Mouse (Mus musculus): ENCODE data around the gene Siah3.
A peak's percentile ranks its signal among the peaks of the same experiment; 100 is the strongest.

Gene Siah3

GRCm38 (mm10) chr14:75519668-75520067 is 63.9 kb downstream of the Siah3 start:
- no peak for DNase-seq (ENCODE audit: low read depth, low spot score)

DNA sequence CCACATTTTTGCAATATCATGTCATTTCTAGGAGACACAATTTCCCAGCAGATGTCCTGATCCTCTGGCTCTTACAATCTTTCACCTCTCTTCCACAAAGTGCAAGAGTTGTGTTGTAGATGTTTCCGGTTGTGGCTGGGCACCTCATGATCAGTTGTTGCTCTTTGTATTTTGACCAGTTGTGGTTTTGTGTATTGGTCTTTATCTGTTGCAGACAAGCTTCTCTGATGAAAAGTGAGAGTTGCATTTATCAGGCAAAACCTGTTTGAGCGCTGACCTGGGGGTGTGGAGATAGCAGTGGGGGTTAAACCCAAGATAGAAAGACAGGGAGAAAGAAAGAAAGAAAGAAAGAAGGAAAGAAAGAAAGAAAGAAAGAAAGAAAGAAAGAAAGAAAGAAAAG is 68.9 kb downstream of the Siah3 start:
- DNase-seq (ENCODE audit: low read depth, low spot score): no peak

DNA sequence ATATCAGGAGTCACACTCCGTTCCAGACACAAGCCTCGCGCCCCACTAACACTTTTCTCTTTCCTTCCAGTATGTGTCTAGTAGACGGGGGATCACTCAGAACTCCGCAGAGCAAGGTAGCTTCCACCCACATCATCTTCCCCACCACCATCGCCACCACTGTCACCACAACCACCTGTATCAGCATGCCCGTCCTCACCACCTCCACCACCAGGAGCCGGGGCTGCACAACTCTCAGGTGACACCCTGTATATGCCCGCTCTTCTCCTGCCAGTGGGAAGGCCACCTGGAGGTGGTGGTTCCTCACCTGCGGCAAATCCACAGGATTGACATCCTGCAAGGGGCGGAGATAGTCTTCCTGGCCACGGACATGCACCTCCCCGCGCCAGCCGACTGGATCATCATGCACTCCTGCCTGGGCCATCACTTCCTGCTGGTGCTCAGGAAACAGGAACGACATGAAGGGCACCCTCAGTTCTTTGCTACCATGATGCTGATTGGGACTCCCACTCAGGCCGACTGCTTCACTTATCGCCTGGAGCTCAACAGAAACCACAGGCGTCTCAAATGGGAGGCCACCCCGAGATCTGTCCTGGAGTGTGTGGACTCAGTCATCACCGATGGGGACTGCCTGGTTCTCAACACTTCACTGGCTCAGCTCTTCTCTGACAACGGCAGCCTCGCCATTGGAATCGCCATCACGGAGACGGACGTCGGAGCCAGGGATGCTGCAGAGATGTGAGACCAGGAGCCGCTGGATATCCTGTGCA is 69.8 kb downstream of the Siah3 start:
- no peak for DNase-seq (ENCODE audit: low read depth, low spot score)

DNA sequence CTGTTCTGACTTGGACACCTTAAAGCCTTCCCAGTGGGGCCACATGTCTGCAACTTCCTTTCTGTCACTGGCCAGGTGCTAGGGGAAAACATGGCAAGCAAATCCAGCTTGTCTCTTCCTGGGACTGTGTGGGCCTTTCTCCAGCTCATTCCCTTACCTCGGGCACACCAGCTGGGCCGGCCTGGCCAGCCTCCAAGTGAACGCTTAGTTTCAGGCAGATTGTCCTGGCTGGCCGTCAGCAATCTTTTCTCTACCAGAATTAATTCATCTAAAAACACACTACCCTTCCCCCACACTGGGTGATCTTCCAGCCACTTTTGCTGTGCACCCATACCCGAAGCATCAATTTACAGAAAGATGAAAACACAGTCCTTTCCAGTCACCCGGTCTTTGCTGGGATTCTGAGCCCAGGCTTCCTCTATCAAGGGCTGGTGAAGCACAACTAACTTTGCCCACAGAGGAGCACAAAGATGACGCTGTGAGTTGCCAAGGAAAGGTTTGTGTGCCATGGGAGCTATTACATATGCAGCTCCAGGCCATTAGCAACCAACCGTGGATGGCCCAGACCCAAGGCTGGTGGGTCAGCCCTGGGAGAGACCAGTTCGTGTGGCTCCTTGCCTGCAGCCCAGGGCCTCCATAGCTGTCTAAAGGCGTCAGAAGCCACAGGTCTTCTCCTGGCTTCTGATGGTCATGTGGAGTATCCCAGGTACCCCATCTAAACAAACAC is 71.8 kb downstream of the Siah3 start:
- no peak for DNase-seq (ENCODE audit: low read depth, low spot score)

DNA sequence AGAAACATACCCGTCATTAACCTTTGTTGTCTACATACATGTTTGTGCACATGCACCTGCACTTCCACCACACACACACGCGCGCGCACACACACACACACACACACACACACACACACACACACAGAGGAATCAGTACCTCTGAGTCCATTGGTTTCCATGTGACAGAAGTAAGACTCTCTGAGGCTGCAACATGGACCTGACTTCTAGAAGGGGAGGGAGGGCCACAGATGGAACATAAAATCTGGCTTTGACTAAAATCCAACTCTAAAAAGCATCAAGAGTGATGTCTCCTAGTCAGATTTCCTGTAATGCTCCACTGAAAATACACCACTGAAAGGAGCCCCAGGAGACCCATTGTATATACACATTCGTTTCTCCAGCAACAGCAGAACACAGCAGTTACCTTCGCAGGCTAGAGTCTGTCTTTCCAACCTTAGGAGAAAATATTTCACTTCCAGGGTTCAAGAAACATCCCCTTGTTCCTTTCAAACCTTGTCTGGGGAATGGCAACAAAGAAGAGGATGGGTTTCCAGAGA is 75.1 kb downstream of the Siah3 start:
- DNase-seq (ENCODE audit: low read depth, low spot score): no peak

GRCm38 (mm10) chr14:75539205-75539604 is 83.4 kb downstream of the Siah3 start:
- DNase-seq (ENCODE audit: low read depth, low spot score): no peak

- no peak for DNase-seq (ENCODE audit: low read depth, low spot score)
Observed at GRCm38 (mm10) chr14:75540216-75540995, 84.6 kb downstream of the Siah3 start.

GRCm38 (mm10) chr14:75540996-75541350 is 85.2 kb downstream of the Siah3 start:
- DNase-seq (ENCODE audit: low read depth, low spot score): no peak

DNA sequence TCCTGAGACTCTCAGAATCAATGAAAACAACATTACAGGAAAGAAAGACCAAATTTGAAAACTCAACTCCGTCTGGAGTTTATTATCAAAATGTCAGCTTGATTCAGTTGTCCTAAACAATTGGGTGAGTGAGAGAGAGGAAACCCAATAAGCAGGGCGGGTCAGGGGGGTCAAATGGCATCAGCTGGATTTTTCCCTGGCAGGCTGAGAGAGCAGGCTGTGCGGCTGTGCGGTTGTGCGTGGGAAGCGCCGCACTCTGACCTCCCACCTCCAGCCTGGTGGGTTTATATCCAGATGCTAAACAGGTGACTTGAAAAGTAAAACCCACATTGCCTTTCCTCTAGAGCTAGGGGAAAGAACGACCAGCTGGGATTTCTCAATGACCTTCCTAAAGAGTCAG is 85.9 kb downstream of the Siah3 start:
- peak; percentile 81 for DNase-seq (ENCODE audit: low read depth, low spot score)

DNA sequence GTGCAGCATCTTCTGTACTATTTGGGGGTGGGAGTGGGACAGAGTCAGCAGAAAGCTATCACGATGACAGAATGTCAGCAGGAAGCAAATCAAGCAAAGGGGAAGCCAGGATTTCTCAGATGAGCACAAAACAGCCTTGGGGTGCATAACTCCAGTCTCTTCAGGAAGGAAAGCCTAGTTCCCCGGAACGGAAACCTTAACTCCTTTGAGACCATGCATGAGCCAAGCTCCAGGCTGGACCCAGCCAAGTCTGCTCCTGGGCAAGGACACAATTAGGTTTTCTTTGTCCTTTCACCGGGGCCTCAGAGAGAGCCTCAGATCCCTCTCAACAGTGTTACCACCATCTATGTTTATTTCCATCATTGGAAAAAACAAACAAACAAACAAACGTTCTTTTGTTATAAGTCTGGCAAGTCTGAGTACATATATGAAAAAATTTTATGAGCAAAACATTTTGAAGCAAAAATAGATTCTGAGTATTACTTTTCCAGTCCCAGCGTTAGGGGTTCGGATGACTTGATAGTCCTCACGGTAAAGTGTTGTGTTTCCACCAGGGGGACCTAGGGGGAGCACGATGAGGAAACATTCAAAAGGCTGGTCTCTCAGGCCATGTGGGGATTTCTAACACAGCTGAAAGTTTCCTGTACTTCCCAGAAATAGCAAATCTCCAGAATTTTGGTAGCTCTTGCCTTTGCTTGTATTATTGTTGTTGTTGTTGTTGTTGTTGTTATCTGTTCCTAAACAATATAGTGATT is 106.0 kb downstream of the Siah3 start:
- no peak for DNase-seq (ENCODE audit: low read depth, low spot score)

DNA sequence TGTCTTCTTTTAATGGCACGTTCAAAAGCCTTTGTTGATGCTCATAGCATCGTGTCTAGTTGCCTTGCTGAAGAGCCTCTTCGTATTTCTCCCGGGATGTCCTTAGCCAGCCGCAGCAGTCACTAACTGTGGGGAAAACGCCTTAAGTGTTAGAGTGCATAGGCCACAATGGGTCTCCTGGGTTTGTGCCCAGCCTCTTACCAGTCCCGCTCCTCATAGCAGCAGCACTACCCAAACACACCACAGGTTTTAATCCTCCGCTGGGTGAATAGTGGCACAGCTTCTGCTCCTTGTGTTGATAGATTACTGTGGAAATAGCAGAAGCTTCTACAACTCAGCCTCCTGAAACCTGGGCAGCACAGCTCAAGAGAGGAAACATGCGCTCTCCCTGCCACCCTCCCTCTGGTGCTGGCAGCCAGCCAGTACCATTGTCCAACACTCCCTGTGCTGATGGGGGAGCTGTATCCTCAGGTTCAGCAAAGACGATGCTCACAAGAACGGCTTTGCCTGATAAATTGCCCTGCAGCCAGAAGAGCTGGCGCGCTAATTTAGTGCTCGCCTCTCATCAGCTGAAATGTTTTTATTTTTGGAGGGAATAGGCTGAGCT is 109.9 kb downstream of the Siah3 start:
- no peak for DNase-seq (ENCODE audit: low read depth, low spot score)

GRCm38 (mm10) chr14:75566303-75566702 is 110.5 kb downstream of the Siah3 start:
- no peak for DNase-seq (ENCODE audit: low read depth, low spot score)

GRCm38 (mm10) chr14:75579010-75579409 is 123.2 kb downstream of the Siah3 start:
- DNase-seq (ENCODE audit: low read depth, low spot score): no peak

Data from forelimb bud, embryonic 11.5 days (tissue).